Mouse (Mus musculus) ES-E14 (cell line): Measurements from ENCODE around the gene Brat1.

Experiments
- CHD2 ChIP-seq: IDR thresholded peaks from 2 replicates; pipeline ENCODE4 v1.6.1; 2014; ENCODE audit warnings: mild to moderate bottlenecking, low read depth, low read length, inconsistent platforms
- MAFK ChIP-seq: IDR thresholded peaks from 2 replicates; pipeline ENCODE4 v1.6.1; 2014; ENCODE audit warnings: mild to moderate bottlenecking, low read depth, low read length, inconsistent platforms; ENCODE audit not compliant: insufficient read depth
- ZC3H11A ChIP-seq: IDR thresholded peaks from 2 replicates; pipeline ENCODE4 v1.6.1; 2012; ENCODE audit warnings: low read depth, mild to moderate bottlenecking, inconsistent platforms, low read length, borderline replicate concordance
- ZNF384 ChIP-seq: IDR thresholded peaks from 2 replicates; pipeline ENCODE4 v1.6.1; 2012; ENCODE audit warnings: low read depth, low read length, inconsistent platforms

DNA sequence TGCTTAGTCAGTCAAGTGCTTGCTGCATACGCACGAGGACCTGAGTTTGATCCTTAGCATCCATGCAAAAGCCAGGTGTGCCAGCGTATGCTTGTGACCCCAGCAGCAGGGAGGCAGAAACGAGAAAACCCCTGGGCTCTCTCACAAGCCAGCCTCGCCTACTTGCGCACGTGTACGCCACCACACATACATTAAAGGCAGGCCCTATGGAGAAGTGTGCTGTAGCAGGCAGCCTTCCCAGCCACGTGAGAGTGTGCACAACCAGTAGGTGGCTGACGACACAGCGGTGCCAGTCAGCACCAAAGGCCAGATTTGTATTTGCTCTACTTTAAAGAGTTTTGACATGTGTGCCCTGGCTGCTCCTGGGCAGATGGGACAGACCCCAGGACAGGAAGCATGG, 29.2 kb upstream of the Brat1 start:
- TF ChIP-seq MAFK (no peak), CHD2 (no peak), ZNF384 (no peak), ZC3H11A (no peak)
